In genomic region chr5:23419616-23420170, GRCm38 (mm10) we compare ENCODE assay signal across 9 mouse cellular contexts. TPM values are rescaled to one million over a fixed set of nuclear protein-coding genes. Genes with fewer than 3 reads are reported as not detected.
DNase-seq lines count a peak whose midpoint lies in the region; ATAC-seq and TF ChIP-seq lines count a peak whose summit lies in the region.
"Had no signal": no experiment of that assay in that cellular context is flagged by ENCODE, and none has a peak within 500 bp of the region (broad histone marks: within the 10 kb centered on the region; RNA-seq: fewer than 3 reads in every experiment).

No protein-coding gene starts in this region.

- TF ChIP-seq POLR2A in ES-Bruce4 (IDR thresholded peaks at IDR 0.05; ENCODE audit: insufficient read depth, low read length): no peak

- peak overlapping the region; percentile 68 for H3K4me2 ChIP-seq in hindbrain, embryonic 12.5 days (replicated peaks)

- DNase-seq in heart, embryonic 10.5 days (ENCODE audit: low spot score): no peak
- no peak for DNase-seq in heart, adult 8-10 months (ENCODE audit: low spot score)
- DNase-seq in midbrain, embryonic 10.5 days (ENCODE audit: low spot score): no peak
- no peak for DNase-seq in layer of hippocampus, adult 9-10 months (ENCODE audit: low spot score)
- no peak for DNase-seq in embryo, embryonic 9.5 days (ENCODE audit: extremely low spot score)
- DNase-seq in urinary bladder, postnatal 25 days (ENCODE audit: low spot score): no peak
- DNase-seq: cerebellum, postnatal 14 days had no signal

- H3K9me3 ChIP-seq in heart, embryonic 10.5 days: no peaks in the 10 kb centered on the region
- no peaks in the 10 kb centered on the region for H3K9me3 ChIP-seq in ES-Bruce4 (replicated peaks; ENCODE audit: control insufficient read depth, insufficient read depth, low read length, poor library complexity, severe bottlenecking)
- no peaks in the 10 kb centered on the region for H3K9me3 ChIP-seq in hindbrain, embryonic 12.5 days (replicated peaks)
- no peaks in the 10 kb centered on the region for H3K9me3 ChIP-seq in midbrain, embryonic 10.5 days (replicated peaks)

- H3K27ac ChIP-seq in heart, embryonic 10.5 days: peak overlapping the region; percentile 88; the same call in 1 of the 2 replicates
- peak overlapping the region; percentile 42 for H3K27ac ChIP-seq in ES-Bruce4 (ENCODE audit: insufficient read depth, low read length)
- H3K27ac ChIP-seq in hindbrain, embryonic 12.5 days: peak overlapping the region; percentile 94
- no peak overlapping the region; the same call in 1 of the 2 replicates for H3K27ac ChIP-seq in midbrain, embryonic 10.5 days (replicated peaks)

- ATAC-seq in hindbrain, embryonic 12.5 days (ENCODE audit: low FRiP score): no peak

- peak overlapping the region; percentile 38 for H3K9ac ChIP-seq in ES-Bruce4 (ENCODE audit: low read depth, poor library complexity, severe bottlenecking)
- peak overlapping the region; percentile 57; the same call in 1 of the 2 replicates for H3K9ac ChIP-seq in hindbrain, embryonic 12.5 days

- WGBS in heart, embryonic 10.5 days: 44% methylated on average over 7 of the region's 7 CpGs
- 36% methylated on average over 7 of the region's 7 CpGs for WGBS in hindbrain, embryonic 12.5 days
- WGBS in midbrain, embryonic 10.5 days: 40% methylated on average over 7 of the region's 7 CpGs

- no peak for TF ChIP-seq CTCF in ES-Bruce4 (IDR thresholded peaks at IDR 0.05; ENCODE audit: low read depth, low read length)

- TF ChIP-seq EP300 in ES-Bruce4 (IDR thresholded peaks at IDR 0.05; ENCODE audit: insufficient read depth, low read depth, low read length): no peak

- H3K4me1 ChIP-seq in heart, embryonic 10.5 days: peaks cover 50% of the 10 kb centered on the region
- peaks cover 3% of the 10 kb centered on the region for H3K4me1 ChIP-seq in ES-Bruce4 (ENCODE audit: control insufficient read depth, insufficient read depth, low read length)
- H3K4me1 ChIP-seq in hindbrain, embryonic 12.5 days: peaks cover 57% of the 10 kb centered on the region
- H3K4me1 ChIP-seq in midbrain, embryonic 10.5 days: peaks cover 68% of the 10 kb centered on the region

- H3K27me3 ChIP-seq in heart, embryonic 10.5 days (ENCODE audit: insufficient read depth, poor library complexity, severe bottlenecking): no peaks in the 10 kb centered on the region
- H3K27me3 ChIP-seq in ES-Bruce4 (ENCODE audit: control insufficient read depth, insufficient read depth, low read length, poor library complexity, severe bottlenecking): no peaks in the 10 kb centered on the region
- H3K27me3 ChIP-seq in hindbrain, embryonic 12.5 days: no peaks in the 10 kb centered on the region
- H3K27me3 ChIP-seq in midbrain, embryonic 10.5 days (ENCODE audit: low read depth, poor library complexity, severe bottlenecking): no peaks in the 10 kb centered on the region

- peak overlapping the region; percentile 71 for H3K4me3 ChIP-seq in heart, embryonic 10.5 days
- no peak overlapping the region for H3K4me3 ChIP-seq in ES-Bruce4 (ENCODE audit: low read depth, low read length)
- no peak overlapping the region for H3K4me3 ChIP-seq in hindbrain, embryonic 12.5 days
- H3K4me3 ChIP-seq in midbrain, embryonic 10.5 days: peak overlapping the region; percentile 61

- H3K36me3 ChIP-seq in heart, embryonic 10.5 days: peaks cover 26% of the 10 kb centered on the region
- peaks cover 19% of the 10 kb centered on the region for H3K36me3 ChIP-seq in ES-Bruce4 (ENCODE audit: control insufficient read depth, insufficient read depth, low read length, poor library complexity, severe bottlenecking)
- H3K36me3 ChIP-seq in hindbrain, embryonic 12.5 days: peaks cover 18% of the 10 kb centered on the region; the same call in 1 of the 2 replicates
- peaks cover 34% of the 10 kb centered on the region for H3K36me3 ChIP-seq in midbrain, embryonic 10.5 days

RNA-seq across cellular contexts. Expression of gene Kmt2e, which starts 14.5 kb away (rescaled TPM):
- polyA plus RNA-seq in heart, embryonic 10.5 days (2016; fragmentation: Nextera tagmentation; extraction: Ambion mirVana): 63.2 and 69.0 TPM in 2 replicates
- total RNA-seq in heart, adult 8-10 months (2022): 10 to 100 TPM; 42.1 to 47.6 (median 44.7) TPM
- 36.5 and 40.3 TPM in 2 replicates for polyA plus RNA-seq in ES-Bruce4 (2011; ENCODE audit: insufficient read depth, insufficient read length, low read depth, missing spikeins)
- 145 and 152 TPM in 2 replicates for polyA plus RNA-seq in hindbrain, embryonic 12.5 days (2016; fragmentation: Nextera tagmentation; extraction: Ambion mirVana)
- polyA plus RNA-seq in midbrain, embryonic 10.5 days (2016; fragmentation: Nextera tagmentation; extraction: Ambion mirVana): 86.6 and 101 TPM in 2 replicates

Comparison
In these comparisons a context has a peak if more than half of its experiments do, and no peak if none do; other contexts are left out.
1. H3K4me3 ChIP-seq: peak in heart, embryonic 10.5 days (single experiment) and midbrain, embryonic 10.5 days (single experiment); none in ES-Bruce4 (single experiment) and hindbrain, embryonic 12.5 days (single experiment).